ENCODE assay signal across 22 mouse cellular contexts in genomic region chr8:26324606-26325005, GRCm38 (mm10).
A peak's percentile ranks its signal among the peaks of the same experiment; 100 is the strongest.
DNase-seq lines count a peak whose midpoint lies in the region; ATAC-seq and TF ChIP-seq lines count a peak whose summit lies in the region.
"Had no signal": no experiment of that assay in that cellular context is flagged by ENCODE, and none has a peak within 500 bp of the region (broad histone marks: within the 10 kb centered on the region; RNA-seq: fewer than 3 reads in every experiment).

No protein-coding gene starts in this region.

- no peak overlapping the region for H3K4me3 ChIP-seq in intestine, embryonic 14.5 days (ENCODE audit: low read depth, low read length)
- no peak overlapping the region for H3K4me3 ChIP-seq in intestine, embryonic 15.5 days (replicated peaks)
- no peak overlapping the region for H3K4me3 ChIP-seq in kidney, embryonic 15.5 days (replicated peaks)
- H3K4me3 ChIP-seq in kidney, postnatal 0 days (replicated peaks; ENCODE audit: low read depth, low read length), result no peak overlapping the region
- H3K4me3 ChIP-seq: embryonic facial prominence, embryonic 13.5 days; embryonic facial prominence, embryonic 15.5 days; erythroblast, embryonic 14.5 days; forebrain, embryonic 10.5 days; forebrain, embryonic 12.5 days had no signal

- H3K9ac ChIP-seq in intestine, embryonic 14.5 days (ENCODE audit: low read length), result no peak overlapping the region
- H3K9ac ChIP-seq in intestine, embryonic 15.5 days, result no peak overlapping the region
- H3K9ac ChIP-seq in kidney, embryonic 15.5 days, result no peak overlapping the region
- no peak overlapping the region for H3K9ac ChIP-seq in kidney, postnatal 0 days (ENCODE audit: low read depth, low read length)
- H3K9ac ChIP-seq: embryonic facial prominence, embryonic 13.5 days; embryonic facial prominence, embryonic 15.5 days; forebrain, embryonic 12.5 days had no signal

- H3K27me3 ChIP-seq in intestine, embryonic 14.5 days (replicated peaks; ENCODE audit: control insufficient read depth, insufficient read depth, low read length), result no peaks in the 10 kb centered on the region
- H3K27me3 ChIP-seq in intestine, embryonic 15.5 days (replicated peaks), result no peaks in the 10 kb centered on the region
- H3K27me3 ChIP-seq in kidney, embryonic 15.5 days, result no peaks in the 10 kb centered on the region
- no peaks in the 10 kb centered on the region for H3K27me3 ChIP-seq in kidney, postnatal 0 days (ENCODE audit: insufficient read depth, low read length)
- H3K27me3 ChIP-seq: embryonic facial prominence, embryonic 13.5 days; embryonic facial prominence, embryonic 15.5 days; forebrain, embryonic 12.5 days had no signal

- WGBS in intestine, embryonic 14.5 days, result 76% methylated on average over 3 of the region's 3 CpGs
- WGBS in intestine, embryonic 15.5 days, result 82% methylated on average over 3 of the region's 3 CpGs
- 48% methylated on average over 3 of the region's 3 CpGs for WGBS in kidney, embryonic 15.5 days
- 40% methylated on average over 3 of the region's 3 CpGs for WGBS in kidney, postnatal 0 days

- no peak for ATAC-seq in intestine, embryonic 14.5 days (replicated peaks; ENCODE audit: low FRiP score, low TSS enrichment, low read depth)
- ATAC-seq in intestine, embryonic 15.5 days, result no peak
- ATAC-seq in kidney, embryonic 15.5 days (replicated peaks; ENCODE audit: low FRiP score), result 0 out of 2 replicates have a peak, but pooled peaks have one; percentile 58
- ATAC-seq in kidney, postnatal 0 days (replicated peaks; ENCODE audit: low FRiP score, low read depth), result no peak; the same call in 1 of the 2 replicates
- ATAC-seq: forebrain, embryonic 14.5 days had no signal

- H3K9me3 ChIP-seq in intestine, embryonic 14.5 days (ENCODE audit: control insufficient read depth, low read length), result no peaks in the 10 kb centered on the region
- no peaks in the 10 kb centered on the region for H3K9me3 ChIP-seq in intestine, embryonic 15.5 days
- H3K9me3 ChIP-seq in kidney, embryonic 15.5 days (replicated peaks), result no peaks in the 10 kb centered on the region
- no peaks in the 10 kb centered on the region for H3K9me3 ChIP-seq in kidney, postnatal 0 days (replicated peaks; ENCODE audit: low read length)
- H3K9me3 ChIP-seq: embryonic facial prominence, embryonic 13.5 days; embryonic facial prominence, embryonic 15.5 days; forebrain, embryonic 10.5 days; forebrain, embryonic 12.5 days had no signal

- H3K4me1 ChIP-seq in intestine, embryonic 14.5 days (replicated peaks; ENCODE audit: control insufficient read depth, insufficient read depth, low read length), result no peaks in the 10 kb centered on the region
- H3K4me1 ChIP-seq in intestine, embryonic 15.5 days (replicated peaks), result no peaks in the 10 kb centered on the region
- H3K4me1 ChIP-seq in kidney, embryonic 15.5 days, result no peaks in the 10 kb centered on the region
- H3K4me1 ChIP-seq in kidney, postnatal 0 days (replicated peaks; ENCODE audit: insufficient read depth, low read length), result no peaks in the 10 kb centered on the region
- H3K4me1 ChIP-seq: embryonic facial prominence, embryonic 13.5 days; embryonic facial prominence, embryonic 15.5 days; forebrain, embryonic 10.5 days; forebrain, embryonic 12.5 days had no signal

- DNase-seq in intestine, embryonic 14.5 days (ENCODE audit: low spot score), result peak; percentile 29
- DNase-seq in kidney, adult 11 months, result no peak
- DNase-seq in kidney, postnatal 0 days (ENCODE audit: low spot score), result peak; percentile 80
- no peak for DNase-seq in kidney, adult 9 months
- DNase-seq: adrenal gland, adult 2 months; adrenal gland, postnatal 10 days; adrenal gland, postnatal 25 days; cerebellum, adult 11 months; cerebellum, adult 18-20 months; cerebellum, adult 8-10 months; cerebellum, adult 9-11 months; cerebellum, postnatal 14 days; cerebellum, postnatal 36 days; embryo, embryonic 11 days had no signal

- H3K4me2 ChIP-seq in intestine, embryonic 14.5 days (ENCODE audit: low read length), result no peak overlapping the region
- no peak overlapping the region for H3K4me2 ChIP-seq in intestine, embryonic 15.5 days (replicated peaks)
- no peak overlapping the region for H3K4me2 ChIP-seq in kidney, embryonic 15.5 days
- H3K4me2 ChIP-seq in kidney, postnatal 0 days (ENCODE audit: low read length), result no peak overlapping the region
- H3K4me2 ChIP-seq: embryonic facial prominence, embryonic 13.5 days; embryonic facial prominence, embryonic 15.5 days; forebrain, embryonic 12.5 days had no signal

- no peaks in the 10 kb centered on the region for H3K36me3 ChIP-seq in intestine, embryonic 14.5 days (ENCODE audit: control insufficient read depth, insufficient read depth, low read length)
- H3K36me3 ChIP-seq in intestine, embryonic 15.5 days, result no peaks in the 10 kb centered on the region
- no peaks in the 10 kb centered on the region for H3K36me3 ChIP-seq in kidney, embryonic 15.5 days
- no peaks in the 10 kb centered on the region for H3K36me3 ChIP-seq in kidney, postnatal 0 days (ENCODE audit: insufficient read depth, low read length)
- H3K36me3 ChIP-seq: embryonic facial prominence, embryonic 13.5 days; embryonic facial prominence, embryonic 15.5 days; forebrain, embryonic 10.5 days; forebrain, embryonic 12.5 days had no signal

- TF ChIP-seq CTCF in kidney, postnatal 0 days (IDR thresholded peaks at IDR 0.05; ENCODE audit: low read depth), result no peak

- H3K27ac ChIP-seq in intestine, embryonic 14.5 days (ENCODE audit: low read depth), result no peak overlapping the region
- H3K27ac ChIP-seq in intestine, embryonic 15.5 days, result no peak overlapping the region
- H3K27ac ChIP-seq in kidney, embryonic 15.5 days, result no peak overlapping the region
- no peak overlapping the region for H3K27ac ChIP-seq in kidney, postnatal 0 days
- H3K27ac ChIP-seq: embryonic facial prominence, embryonic 13.5 days; embryonic facial prominence, embryonic 15.5 days; forebrain, embryonic 10.5 days; forebrain, embryonic 12.5 days had no signal

Comparison
In these comparisons a context has a peak if more than half of its experiments do, and no peak if none do; other contexts are left out.
1. DNase-seq: peak in intestine, embryonic 14.5 days (single experiment) and kidney, postnatal 0 days (single experiment); none in kidney, adult 11 months (single experiment) and kidney, adult 9 months (single experiment).